Mouse (Mus musculus) cortical plate, adult 2 months (tissue): ENCODE measurements around the gene Pcdh19.

Source experiments
- CTCF ChIP-seq: fragments of 200-500 bp; IDR thresholded peaks from 2 replicates; pipeline ENCODE4 v1.5.1; 2011; ENCODE audit warnings: mild to moderate bottlenecking, control low read depth, low read length; ENCODE audit not compliant: insufficient read depth; ENCODE audit errors: extremely low read depth
- POLR2A ChIP-seq: fragments of 200-500 bp; IDR thresholded peaks from 2 replicates; pipeline ENCODE4 v1.6.1; 2011; ENCODE audit warnings: mild to moderate bottlenecking, low read length, control low read depth; ENCODE audit not compliant: insufficient read depth; ENCODE audit errors: extremely low read depth

DNA sequence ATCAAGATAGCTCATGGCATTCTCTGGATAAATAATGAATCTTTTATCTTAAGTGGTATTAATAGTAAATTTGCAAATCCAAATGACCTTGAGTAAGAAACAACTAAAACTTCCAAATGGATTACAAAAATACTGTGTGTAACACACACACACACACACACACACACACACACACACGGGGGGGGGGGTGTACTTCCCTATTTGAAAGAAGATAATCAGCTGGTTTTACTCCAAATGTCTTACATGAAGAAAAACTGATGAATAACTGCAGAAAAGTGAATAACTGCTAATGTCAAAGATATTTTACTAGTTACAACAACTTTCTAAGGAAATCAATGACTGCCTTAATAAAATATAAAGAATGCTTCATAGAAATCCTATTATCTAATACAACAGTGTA lies 70.6 kb downstream of the Pcdh19 start:
- no peak for TF ChIP-seq POLR2A
- no peak for TF ChIP-seq CTCF
